Mouse (Mus musculus) thymus, adult 2 months (tissue): ENCODE data around the gene Abcg5.

Experiments
- CTCF ChIP-seq: fragments of 200-500 bp; IDR thresholded peaks from 2 replicates; pipeline ENCODE4 v1.5.1; 2012; ENCODE audit warnings: mild to moderate bottlenecking, control low read depth, low read length, moderate library complexity, borderline replicate concordance; ENCODE audit not compliant: control insufficient read depth, poor library complexity, insufficient read depth; ENCODE audit errors: extremely low read depth
- POLR2A ChIP-seq: fragments of 200-500 bp; IDR thresholded peaks from 2 replicates; pipeline ENCODE4 v1.6.1; 2012; ENCODE audit warnings: mild to moderate bottlenecking, low read length, control low read depth, moderate library complexity; ENCODE audit not compliant: control insufficient read depth, poor library complexity, insufficient read depth; ENCODE audit errors: extremely low read depth

- TF ChIP-seq POLR2A (no peak), CTCF (no peak)
Observed at GRCm38 (mm10) chr17:84645119-84645518, 37.7 kb downstream of the Abcg5 start.
